Mouse (Mus musculus) naive thymus-derived CD4-positive, alpha-beta T cell, adult 2 months (primary cell): ENCODE results near the gene S100a10.
"Not testable (repeated sequence)": the region's sequence is repeated elsewhere in the genome, so short reads cannot be mapped to it uniquely, and the experiment has no call there.

Experiments
- DNase-seq: peaks from one replicate; pipeline ENCODE4 v3.0.0-alpha.2; 2011; ENCODE audit warnings: low read depth

S100a10 gene

DNA sequence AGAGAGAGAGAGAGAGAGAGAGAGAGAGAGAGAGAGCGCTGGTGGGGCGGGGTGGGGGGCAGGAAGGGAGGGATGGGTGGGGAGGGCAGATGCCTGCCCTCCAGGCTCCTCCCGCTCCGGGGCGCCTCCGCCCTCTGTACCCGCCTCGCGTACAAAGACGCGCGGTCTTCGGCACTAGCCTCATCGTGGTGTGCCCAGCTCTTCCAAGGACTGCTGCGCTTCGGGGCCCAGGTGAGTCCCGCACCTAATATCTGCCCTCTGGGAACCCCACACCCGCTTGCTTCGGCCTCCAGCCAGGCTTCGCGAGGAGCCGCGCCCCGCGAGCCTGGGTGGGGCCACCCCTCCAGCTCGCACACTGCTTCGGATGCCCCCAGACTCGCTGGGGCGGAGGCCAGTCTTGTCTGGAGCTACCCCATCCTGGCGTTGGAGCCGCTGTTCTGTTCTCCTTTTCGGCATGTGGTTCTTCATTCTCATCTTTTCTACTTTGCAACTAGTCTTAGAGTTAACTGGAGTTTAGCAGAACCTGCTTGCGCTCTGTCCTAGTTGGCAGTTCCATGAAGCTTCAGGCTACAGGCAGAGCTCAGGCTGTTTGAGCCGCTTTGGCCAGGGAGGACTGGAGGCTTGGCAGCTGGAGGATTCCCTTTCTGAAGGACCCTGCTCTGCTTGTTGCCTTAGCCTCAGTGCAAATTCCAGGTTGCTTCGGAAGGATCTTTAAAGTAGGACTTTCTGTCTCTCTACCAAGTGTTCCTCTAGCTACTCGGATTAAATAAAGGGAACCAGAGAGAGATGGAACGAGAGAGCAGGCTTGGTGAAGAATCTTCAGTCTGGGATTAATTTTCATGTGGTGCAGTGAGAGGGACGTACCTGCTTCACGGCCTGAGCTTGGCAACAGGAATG lies at the start of gene S100a10:
Gene S100a10 (plus strand): TSS at position 100 of the 897 bp plus-strand sequence.
- peak; percentile 83 for DNase-seq

DNA sequence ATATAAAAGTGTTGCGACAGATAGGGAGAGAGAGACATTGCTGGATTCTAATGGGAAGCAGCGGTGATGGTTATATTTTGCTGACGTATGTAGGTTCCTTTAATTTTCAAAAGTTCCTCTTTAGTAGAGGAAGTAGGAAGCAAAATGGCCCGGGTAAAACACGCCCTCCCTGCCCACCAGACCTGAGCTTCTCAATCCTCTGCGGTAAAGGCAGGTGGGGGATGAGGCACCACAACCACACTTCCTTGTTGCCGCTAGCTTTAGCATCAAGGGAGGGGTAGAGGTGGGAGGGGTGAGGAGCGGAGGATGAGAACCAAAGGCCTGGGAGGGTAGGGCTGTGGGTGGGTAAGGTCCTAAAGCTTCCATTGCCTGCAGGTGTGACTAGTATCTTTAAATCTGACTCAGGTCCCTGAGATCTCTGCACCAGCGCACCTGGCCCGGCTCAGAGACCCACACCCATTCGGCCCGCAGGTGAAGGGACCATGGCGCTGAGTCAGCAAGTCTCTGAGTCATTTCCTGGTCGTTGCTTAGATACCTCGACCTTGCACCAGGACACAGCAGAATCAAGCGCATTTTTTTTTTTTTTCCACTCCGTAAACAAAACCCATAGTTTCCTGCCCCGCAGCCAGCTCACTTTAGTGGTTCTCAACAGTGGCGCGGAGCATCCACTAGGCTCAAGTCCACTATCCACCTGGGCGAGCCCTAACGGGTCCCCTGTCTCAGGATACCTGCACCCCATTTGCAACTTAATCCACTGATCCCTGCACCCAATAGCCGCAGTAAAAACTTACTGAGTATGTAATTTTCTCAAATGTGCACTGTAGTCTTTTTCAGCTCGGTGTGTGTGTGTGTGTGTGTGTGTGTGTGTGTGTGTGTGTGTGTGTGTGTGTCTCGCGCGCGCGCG lies 48.7 kb upstream of the S100a10 start:
- peak; percentile 93 for DNase-seq

DNA sequence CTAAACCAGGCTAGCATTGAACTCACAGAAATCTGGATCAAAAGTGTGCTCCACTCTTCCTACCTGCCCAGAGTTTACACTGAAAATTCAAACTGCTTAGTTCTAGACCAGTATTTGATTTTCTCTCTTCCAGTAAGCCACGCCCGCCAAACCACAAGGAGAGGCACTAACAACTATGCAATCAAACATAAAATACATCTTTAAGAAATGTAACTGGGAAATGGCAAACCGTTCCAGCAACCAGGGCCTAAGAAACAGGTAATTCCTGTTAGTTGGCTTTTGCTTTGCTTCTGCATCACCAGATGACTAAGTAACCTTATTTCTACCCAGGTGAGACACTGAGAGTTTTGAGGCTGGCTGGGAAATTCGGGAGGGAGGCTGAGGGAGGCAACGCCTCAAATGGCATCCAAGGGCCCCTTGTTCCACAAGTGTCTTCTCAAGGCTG lies 48.0 kb upstream of the S100a10 start:
- DNase-seq = no peak

DNA sequence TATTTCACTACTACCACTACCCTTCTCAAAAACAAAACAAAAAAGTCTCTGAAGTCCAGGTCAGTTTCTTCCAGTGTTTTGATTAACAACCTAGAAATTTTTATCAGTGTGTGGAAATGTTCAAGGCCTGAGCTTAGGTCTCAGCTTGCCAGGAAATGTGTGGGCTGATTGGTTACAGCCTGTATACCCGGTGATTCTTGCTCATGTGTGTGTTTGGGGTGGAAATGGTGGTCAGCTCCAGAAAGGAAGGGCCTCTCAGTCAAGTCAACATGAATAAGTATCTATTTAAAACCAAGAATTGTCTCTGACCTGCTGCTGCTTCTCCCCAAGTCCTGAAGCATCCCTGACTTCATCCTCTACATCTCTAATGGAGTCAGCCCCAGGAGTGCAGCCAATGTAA lies 45.6 kb upstream of the S100a10 start:
- no peak for DNase-seq

DNA sequence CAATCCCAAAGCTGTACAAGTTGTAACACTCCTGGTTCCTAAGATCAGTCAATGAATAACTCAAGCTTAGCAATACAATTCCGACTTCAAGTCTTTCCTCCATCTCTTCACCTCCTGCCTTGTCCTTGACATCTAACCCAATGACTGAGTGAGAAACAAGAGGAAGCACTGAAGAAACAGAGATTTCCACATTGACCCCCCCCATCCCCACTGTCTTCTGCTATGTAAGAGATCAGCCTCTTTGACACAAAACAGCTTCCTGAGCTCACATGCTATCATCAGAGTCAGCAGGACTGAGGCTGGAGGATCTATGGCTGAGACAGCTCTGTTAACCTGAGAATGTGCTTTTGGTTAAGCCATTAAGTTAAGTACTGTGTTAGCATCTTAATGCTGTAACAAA lies 43.8 kb upstream of the S100a10 start:
- no peak for DNase-seq

DNA sequence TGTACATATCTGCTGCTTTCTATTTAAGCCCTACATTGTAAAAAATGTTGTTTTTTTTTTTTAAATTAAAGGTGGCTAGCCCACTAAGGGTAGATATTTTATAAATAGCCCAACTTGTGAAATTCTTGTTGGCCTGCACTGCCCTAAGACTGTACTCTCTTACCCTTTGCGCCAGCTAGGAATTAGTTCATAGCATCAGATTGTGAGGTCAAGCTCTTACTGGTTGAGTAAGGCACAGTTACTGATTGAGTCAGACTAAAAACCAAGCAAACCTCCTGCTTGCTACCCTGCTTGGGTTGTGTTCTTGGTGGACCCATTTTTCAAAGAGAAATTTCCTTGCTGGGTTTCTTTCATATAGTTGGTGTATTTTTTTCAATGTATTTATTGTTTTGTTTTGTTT lies 43.1 kb upstream of the S100a10 start:
- no peak for DNase-seq

DNA sequence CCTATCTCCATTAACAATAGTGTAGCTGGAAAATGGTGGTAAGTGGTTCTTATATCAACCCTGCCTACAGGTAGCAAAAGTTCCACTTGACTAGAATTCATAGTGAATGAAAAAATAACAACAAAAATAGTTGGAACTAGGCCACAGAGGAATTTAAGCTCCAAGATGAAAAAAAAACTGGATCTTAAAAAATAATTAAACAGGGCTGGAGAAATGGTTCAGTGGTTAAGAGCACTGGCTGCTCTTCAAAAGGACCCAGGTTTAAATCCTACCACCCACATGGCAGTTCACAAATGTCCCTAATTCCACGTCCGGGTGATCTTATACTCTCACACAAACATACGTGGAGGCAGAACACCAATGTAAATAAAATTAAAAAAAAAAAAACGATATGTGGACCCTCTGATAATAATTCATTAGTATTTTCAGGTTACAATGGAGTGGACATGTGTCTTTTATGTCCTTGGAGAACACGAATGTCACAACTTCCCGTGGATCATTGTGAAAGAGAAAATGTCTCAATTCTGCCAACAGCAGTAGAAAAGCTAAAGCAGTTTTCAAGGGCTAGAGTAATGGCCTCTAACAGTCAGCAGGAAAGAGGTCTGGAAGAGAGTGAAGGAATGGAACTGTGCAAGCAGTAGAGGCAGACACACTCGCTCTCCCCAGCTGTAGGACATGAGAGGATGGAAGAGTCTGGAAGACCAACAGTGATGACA lies 42.3 kb upstream of the S100a10 start:
- DNase-seq = no peak

DNA sequence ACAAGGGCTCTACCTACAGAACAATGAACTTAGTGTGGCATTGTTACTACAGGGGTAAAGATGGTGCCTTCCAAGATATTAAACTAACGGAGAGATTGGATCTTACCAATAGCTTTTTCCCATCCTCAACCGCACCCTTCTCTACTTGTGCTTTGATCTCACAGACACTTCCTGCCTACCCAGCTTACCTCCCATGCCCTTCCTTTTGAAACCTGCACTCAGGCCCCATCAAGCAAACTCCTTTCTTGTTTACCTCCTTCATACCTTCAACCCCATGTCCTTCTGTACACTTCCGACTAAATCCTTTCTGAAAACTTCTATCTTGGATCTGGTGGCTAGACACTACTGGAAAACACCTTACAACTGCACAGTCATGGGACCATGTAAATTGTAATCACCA lies 40.3 kb upstream of the S100a10 start:
- peak; percentile 56 for DNase-seq

DNA sequence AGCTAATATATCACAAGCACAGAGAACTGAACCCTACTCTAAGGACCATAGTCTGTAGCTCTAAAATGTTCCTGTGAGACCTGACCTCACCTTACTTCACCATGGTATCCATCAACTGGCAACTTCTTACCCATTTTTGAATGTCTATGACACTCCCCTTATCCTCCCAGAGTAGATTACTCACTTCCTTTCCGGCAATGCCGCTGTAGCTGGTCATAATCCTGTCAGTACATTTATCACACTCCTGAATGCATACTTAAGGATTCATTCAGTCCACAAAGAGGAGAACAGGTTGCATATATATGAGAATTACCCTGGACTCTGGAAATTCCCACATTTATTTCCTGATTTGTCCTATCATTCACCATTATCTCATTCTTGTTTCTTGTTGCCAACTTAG lies 37.5 kb upstream of the S100a10 start:
- DNase-seq = no peak

DNA sequence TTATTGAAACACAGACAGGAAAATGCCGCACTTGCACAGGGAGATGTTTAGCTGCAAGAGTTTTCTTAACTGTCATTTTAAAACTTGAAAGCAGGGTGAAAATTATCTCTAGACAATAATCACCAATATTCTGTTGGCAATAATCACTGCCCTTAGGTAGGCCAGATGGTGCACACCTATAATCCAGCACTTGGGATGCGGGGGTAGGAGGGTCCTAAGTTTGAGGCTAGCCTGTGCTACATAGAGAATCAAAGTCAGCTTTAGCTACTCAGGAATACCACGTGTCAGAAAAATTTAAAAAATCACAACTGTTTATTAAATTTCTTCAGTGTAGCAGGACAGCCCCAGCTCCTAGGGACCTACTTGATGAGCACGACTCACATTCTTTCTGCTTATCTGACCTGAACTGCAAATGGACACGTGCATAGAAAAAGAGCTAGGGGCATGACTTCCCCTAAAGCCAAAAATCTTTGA lies 35.0 kb upstream of the S100a10 start:
- no peak for DNase-seq

DNA sequence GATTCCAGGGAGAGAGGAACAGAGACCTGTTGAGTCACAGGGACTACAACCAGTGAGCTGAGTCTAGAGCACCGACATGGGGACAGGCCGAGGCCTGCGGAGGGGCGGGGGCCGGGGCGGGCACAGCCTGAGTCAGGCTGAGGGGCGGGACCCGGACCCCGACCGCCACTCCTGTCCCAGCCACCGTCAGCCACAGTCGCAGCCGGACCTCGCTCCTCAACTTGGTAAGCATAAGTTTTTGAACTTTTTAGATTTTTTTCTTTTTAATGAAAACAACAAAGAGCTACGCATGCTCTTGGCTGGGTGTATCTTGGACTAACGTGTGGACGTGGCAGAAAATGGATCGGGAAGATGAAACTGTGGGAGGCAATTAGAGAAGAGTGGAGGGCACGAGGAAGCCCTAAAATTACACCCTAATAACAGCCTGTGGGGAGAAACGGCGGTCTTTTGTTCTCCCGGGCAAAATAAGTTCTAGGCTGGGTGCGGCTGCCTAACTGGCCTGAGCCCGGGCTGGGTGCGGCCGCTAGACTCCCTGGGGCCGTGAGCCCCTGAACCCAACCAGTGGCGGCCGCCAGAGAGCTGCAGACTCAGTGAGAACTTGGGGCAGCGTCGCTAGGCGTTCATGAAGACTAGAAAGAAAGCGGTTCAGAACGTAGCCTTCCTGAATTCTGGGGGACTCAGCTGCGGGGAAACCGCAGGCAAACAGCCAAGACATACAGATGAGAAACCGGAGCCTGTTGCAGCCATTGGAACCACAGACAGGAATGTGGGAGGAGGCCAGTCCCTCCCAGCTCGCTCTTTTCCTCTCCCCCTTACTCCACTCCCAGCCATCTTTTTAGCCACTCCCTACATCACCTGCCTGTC lies 34.3 kb upstream of the S100a10 start, which contains the start of gene S100a11:
Gene S100a11 (plus strand): TSS at position 159 of the 864 bp plus-strand sequence.
- DNase-seq = peak; percentile 49

DNA sequence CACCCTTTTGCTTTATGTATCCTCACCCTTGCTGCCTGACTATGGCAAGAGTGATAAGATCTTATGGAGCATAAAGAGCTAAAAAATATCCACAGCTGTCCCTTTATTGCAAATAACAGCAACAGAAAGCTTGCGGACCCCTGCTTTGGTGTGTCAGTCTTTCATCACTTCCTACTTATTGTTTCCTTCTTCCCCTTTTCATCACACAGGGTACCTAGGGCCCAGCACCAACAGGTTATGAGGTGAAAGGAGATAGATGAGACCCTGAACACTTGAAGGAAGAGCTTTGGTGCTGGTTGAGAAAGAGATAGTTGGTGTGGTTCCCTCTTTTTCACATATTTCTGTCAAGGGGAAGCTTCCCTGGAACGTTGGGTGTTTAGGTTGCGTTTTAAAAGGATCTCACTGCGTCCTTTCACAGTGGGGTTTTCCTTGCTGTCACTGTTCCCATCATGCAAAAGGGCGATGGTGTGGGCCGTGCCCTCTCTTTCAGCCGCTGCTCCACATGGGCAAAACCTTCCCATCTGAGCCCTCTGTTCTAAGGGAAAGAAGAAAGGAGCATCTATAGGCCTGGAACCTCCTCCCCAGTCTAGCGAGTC lies 33.3 kb upstream of the S100a10 start:
- DNase-seq = no peak

DNA sequence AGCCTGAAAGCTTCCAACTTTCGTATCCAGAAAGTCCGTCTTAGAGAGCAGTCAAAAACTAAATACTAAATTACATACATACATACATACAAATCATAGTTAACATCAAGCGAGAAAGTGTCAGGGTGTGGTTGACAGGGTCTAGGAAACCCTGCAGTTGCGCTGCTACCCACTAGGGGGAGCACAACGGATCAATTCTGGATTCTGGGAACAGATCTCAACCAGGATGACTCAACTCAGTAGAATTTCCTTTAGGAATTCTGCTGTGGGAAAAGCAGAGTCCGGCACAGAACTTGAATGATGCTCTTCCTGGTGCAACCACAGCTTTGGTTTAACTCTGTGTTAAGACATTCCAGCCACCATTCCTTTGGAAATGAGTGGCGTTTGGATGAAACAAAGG lies 32.3 kb upstream of the S100a10 start:
- DNase-seq = peak; percentile 54

DNA sequence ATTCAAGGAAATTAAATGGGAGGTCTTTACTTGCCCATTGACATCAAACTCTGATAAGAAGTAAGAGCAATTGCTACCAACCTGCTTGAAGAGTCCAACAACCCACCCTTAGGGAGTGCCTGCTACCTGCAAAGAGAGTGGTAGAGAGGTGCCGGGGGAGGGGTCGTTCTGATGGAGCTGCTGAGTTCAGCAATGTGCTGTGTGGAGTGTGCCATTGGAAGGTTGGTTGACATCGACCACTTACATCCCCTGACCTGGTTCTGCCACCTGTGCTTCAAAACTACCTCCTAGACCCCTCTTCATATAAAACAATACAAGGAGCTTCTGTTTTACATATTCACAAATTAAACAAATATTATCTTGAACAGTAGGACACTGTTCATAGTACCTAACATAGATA lies 27.6 kb upstream of the S100a10 start:
- DNase-seq = no peak

DNA sequence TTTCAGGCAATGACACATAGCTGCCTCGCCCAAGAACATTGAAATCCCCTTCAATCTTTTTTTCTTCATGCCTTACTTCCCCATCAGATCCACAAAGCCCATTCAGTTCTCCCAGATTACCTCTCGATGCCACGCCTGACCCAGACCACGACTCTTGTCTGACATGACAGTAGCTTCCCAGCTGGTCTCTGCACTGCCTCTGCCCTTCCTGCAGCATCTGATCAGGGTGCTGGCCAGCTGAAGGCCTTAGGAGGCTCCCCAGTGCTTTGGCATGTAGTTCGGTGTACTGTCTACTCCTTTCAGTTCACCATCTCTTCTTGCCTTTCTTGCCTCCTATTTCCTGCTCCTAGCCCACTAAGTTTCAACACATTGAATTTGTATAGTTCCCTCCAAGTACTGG lies 26.1 kb upstream of the S100a10 start:
- DNase-seq = no peak

DNA sequence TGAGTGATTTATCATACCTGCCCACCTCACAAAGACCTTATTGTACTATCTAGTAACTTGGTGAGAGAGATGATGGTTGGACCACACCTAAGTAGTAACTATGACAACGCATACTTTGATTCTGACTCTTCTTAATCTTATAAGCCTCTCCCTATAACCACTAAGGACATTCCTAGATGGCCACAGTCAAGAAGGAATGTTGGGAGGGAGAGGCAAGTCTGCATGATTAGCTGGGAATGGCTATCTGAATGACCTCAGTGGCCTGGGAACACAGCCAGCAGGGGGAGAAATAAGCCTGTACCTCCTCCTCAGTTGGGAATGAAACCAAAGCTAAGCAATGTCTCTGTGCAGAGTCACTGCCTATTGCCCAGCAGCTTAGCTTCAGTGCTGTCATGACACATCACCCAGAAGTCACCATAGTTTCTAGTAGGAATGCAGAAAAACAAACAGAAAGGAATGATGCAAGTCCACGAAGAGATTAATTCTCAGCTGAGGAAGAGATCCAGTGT lies 17.8 kb upstream of the S100a10 start:
- no peak for DNase-seq

DNA sequence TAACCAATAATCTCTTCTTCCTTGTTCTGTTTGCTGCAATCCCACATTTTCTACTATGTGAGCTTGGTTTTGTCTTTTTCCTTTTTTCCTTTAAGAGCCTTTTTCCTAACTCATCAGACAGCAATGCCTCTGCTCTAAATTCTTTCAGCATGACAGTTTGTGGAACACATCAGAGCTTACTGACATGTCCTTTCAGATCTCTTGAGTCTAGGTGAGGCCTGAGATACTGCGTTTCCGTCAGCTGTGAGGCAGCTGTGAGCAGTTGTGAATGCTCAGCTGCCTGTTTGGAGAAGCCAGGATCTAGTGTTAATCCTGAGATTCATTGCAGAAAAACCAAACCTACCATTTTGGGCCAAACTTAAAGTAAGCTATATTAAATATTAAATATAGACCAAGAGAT lies 16.4 kb upstream of the S100a10 start:
- no peak for DNase-seq

DNA sequence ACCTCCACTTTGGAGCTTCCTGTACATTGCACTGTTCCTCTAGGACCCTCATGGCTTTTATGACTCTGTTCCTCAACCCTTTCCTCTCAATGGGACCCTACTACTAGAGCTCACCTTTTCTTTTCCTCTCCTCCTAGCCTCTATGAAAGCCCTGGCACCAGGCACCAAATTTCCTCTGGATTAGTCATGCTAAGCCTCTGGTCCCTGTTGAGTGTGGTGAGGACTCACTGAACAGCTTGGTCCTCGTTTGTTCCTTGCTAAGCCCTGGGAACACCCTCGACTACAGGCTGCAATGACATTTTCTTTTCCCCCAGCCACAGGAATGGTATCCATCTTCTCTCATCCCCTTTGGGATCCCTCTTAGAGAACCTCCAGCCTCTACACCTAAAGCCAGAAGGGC lies 13.4 kb upstream of the S100a10 start:
- no peak for DNase-seq

DNA sequence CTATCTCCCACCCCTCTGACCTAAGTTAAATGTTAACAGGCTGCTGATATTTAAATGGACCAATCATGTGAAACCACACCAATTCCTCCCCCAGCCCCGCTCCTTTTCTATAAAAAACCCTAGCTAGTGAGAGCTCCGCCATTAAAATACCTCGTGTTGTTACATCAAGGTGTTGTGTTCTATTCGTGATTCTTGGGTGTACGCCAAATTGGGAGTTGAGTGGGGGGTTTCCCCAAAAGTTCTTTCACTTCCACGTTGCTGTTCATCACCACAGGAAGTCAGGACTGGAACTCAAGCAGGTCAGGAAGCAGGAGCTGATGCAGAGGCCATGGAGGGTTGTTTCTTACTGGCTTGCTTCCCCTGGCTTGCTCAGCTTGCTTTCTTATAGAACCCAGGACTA lies 10.7 kb upstream of the S100a10 start:
- DNase-seq = not testable (repeated sequence)

DNA sequence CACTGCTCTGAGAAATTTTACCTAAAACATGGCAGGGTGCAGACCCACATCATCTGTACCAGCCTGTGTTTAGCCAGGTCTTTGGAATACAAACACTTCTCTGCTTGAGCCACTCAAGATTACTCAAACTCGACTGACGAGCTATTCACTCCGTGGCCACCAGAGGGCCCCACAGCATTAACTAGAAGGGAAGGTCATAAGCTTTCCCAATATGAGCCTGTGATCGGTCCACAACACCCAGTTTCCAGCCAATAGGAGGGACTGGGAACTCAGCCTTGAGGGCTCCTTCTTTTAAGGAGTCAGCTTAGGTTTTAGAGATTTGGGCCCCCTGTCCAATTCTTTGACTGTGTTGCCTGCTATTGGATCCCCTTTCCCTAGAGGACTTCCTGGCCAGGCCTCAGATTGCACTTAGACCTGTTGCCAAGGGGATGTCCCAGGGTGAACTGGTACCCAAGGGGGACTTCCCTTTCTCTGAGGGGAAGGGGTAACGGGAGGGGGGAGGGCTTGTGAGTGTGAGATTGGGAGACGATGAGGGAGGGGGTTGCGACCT lies 7.7 kb upstream of the S100a10 start:
- DNase-seq = peak; percentile 90
